Mouse (Mus musculus): ENCODE measurements around the gene Grk2. TPM values are rescaled to one million over a fixed set of nuclear protein-coding genes. Genes with fewer than 3 reads are reported as not detected.

Grk2 gene
- polyA plus RNA-seq, 1 experiment from 2014 or later, result 26.2 TPM

- Histone ChIP-seq H3K4me1 (peaks cover 16% of the 10 kb centered on the region), H3K4me3 (replicated peaks) (no peak overlapping the region), H3K9ac (replicated peaks) (no peak overlapping the region), H3K4me2 (no peak overlapping the region), H3K9me3 (replicated peaks) (no peaks in the 10 kb centered on the region), H3K27me3 (replicated peaks) (no peaks in the 10 kb centered on the region), H3K36me3 (peaks cover 41% of the 10 kb centered on the region), H3K27ac (replicated peaks) (peak overlapping the region; percentile 18)
- 68% methylated on average over 13 of the region's 14 CpGs for WGBS
- no peak for ATAC-seq (ENCODE audit: low FRiP score)
Observed at GRCm38 (mm10) chr19:4294381-4295097, 11.5 kb downstream of the Grk2 start.

- WGBS, result 90% methylated on average over 11 of the region's 11 CpGs
- ATAC-seq (ENCODE audit: low FRiP score), result no peak
- H3K36me3 ChIP-seq, result peaks cover 73% of the 10 kb centered on the region
Observed at GRCm38 (mm10) chr19:4291161-4291560, 14.9 kb downstream of the Grk2 start.

GRCm38 (mm10) chr19:4290749-4291148 lies 15.3 kb downstream of the Grk2 start:
- Histone ChIP-seq H3K27me3 (replicated peaks) (no peaks in the 10 kb centered on the region), H3K9me3 (replicated peaks) (no peaks in the 10 kb centered on the region), H3K27ac (replicated peaks) (no peak overlapping the region), H3K4me1 (peaks cover 8% of the 10 kb centered on the region; the same call in 1 of the 2 replicates), H3K4me2 (no peak overlapping the region), H3K36me3 (peaks cover 77% of the 10 kb centered on the region), H3K9ac (replicated peaks) (no peak overlapping the region), H3K4me3 (replicated peaks) (no peak overlapping the region)
- no peak for ATAC-seq (ENCODE audit: low FRiP score)
- 79% methylated on average over 15 of the region's 15 CpGs for WGBS

More at GRCm38 (mm10) chr19:4291161-4291560, 14.9 kb downstream of the Grk2 start:
- H3K4me1 ChIP-seq, result peaks cover 8% of the 10 kb centered on the region; the same call in 1 of the 2 replicates
- H3K9me3 ChIP-seq (replicated peaks), result no peaks in the 10 kb centered on the region
- H3K27me3 ChIP-seq (replicated peaks), result no peaks in the 10 kb centered on the region
- no peak overlapping the region for H3K4me3 ChIP-seq (replicated peaks)
- H3K9ac ChIP-seq (replicated peaks), result no peak overlapping the region
- H3K4me2 ChIP-seq, result no peak overlapping the region
- no peak overlapping the region for H3K27ac ChIP-seq (replicated peaks)

- Histone ChIP-seq H3K4me3 (replicated peaks) (peak overlapping the region; percentile 66), H3K9me3 (replicated peaks) (no peaks in the 10 kb centered on the region), H3K9ac (replicated peaks) (0 out of 2 replicates have a peak overlapping the region, but pooled peaks have one; percentile 80), H3K27ac (replicated peaks) (peak overlapping the region; percentile 80), H3K27me3 (replicated peaks) (no peaks in the 10 kb centered on the region), H3K36me3 (peaks cover 49% of the 10 kb centered on the region), H3K4me2 (peak overlapping the region; percentile 80), H3K4me1 (peaks cover 21% of the 10 kb centered on the region)
- no peak for ATAC-seq (ENCODE audit: low FRiP score)
- 43% methylated on average over 7 of the region's 7 CpGs for WGBS
Observed at GRCm38 (mm10) chr19:4283653-4284052, 22.4 kb downstream of the Grk2 start.

GRCm38 (mm10) chr19:4282898-4283553 lies 23.0 kb downstream of the Grk2 start, which contains the start of gene Ankrd13d:
TSS of gene Ankrd13d (minus strand) at chr19:4283137.
- Histone ChIP-seq H3K9me3 (replicated peaks) (no peaks in the 10 kb centered on the region), H3K9ac (replicated peaks) (peak within 1 kb of the TSS; percentile 80), H3K4me2 (peak within 1 kb of the TSS; percentile 80), H3K27me3 (replicated peaks) (no peaks in the 10 kb centered on the region), H3K27ac (replicated peaks) (peak within 1 kb of the TSS; percentile 80), H3K36me3 (peaks cover 44% of the 10 kb centered on the region), H3K4me3 (replicated peaks) (peak within 1 kb of the TSS; percentile 66), H3K4me1 (peaks cover 21% of the 10 kb centered on the region)
- ATAC-seq (ENCODE audit: low FRiP score), result peak; percentile 94
- WGBS, result under 1% methylated on average over 50 of the region's 50 CpGs

- WGBS, result 95% methylated on average over 9 of the region's 9 CpGs
Observed at GRCm38 (mm10) chr19:4280425-4280824, 25.6 kb downstream of the Grk2 start.

GRCm38 (mm10) chr19:4279487-4279886 lies 26.5 kb downstream of the Grk2 start:
- no peak for ATAC-seq (ENCODE audit: low FRiP score)
- no peaks in the 10 kb centered on the region for H3K9me3 ChIP-seq (replicated peaks)
- no peaks in the 10 kb centered on the region for H3K27me3 ChIP-seq (replicated peaks)
- H3K36me3 ChIP-seq, result peaks cover 24% of the 10 kb centered on the region
- peaks cover 21% of the 10 kb centered on the region for H3K4me1 ChIP-seq
- 93% methylated on average over 1 of the region's 1 CpGs for WGBS
- no peak overlapping the region for H3K27ac ChIP-seq (replicated peaks)
- H3K4me2 ChIP-seq, result no peak overlapping the region
- no peak overlapping the region for H3K4me3 ChIP-seq (replicated peaks)
- H3K9ac ChIP-seq (replicated peaks), result no peak overlapping the region

More at GRCm38 (mm10) chr19:4280425-4280824, 25.6 kb downstream of the Grk2 start:
- ATAC-seq (ENCODE audit: low FRiP score), result no peak
- no peak overlapping the region for H3K4me2 ChIP-seq
- H3K4me3 ChIP-seq (replicated peaks), result no peak overlapping the region
- H3K9me3 ChIP-seq (replicated peaks), result no peaks in the 10 kb centered on the region
- H3K27me3 ChIP-seq (replicated peaks), result no peaks in the 10 kb centered on the region
- H3K9ac ChIP-seq (replicated peaks), result no peak overlapping the region
- no peak overlapping the region for H3K27ac ChIP-seq (replicated peaks)
- H3K36me3 ChIP-seq, result peaks cover 23% of the 10 kb centered on the region
- peaks cover 21% of the 10 kb centered on the region for H3K4me1 ChIP-seq

GRCm38 (mm10) chr19:4270972-4271371 lies 35.0 kb downstream of the Grk2 start:
- peaks cover 12% of the 10 kb centered on the region for H3K4me1 ChIP-seq
- WGBS, result 94% methylated on average over 11 of the region's 11 CpGs
- no peak overlapping the region for H3K27ac ChIP-seq (replicated peaks)
- H3K9me3 ChIP-seq (replicated peaks), result no peaks in the 10 kb centered on the region
- H3K4me3 ChIP-seq (replicated peaks), result no peak overlapping the region
- H3K36me3 ChIP-seq, result peaks cover 30% of the 10 kb centered on the region
- H3K4me2 ChIP-seq, result no peak overlapping the region
- ATAC-seq (ENCODE audit: low FRiP score), result no peak
- H3K27me3 ChIP-seq (replicated peaks), result peaks cover 20% of the 10 kb centered on the region
- H3K9ac ChIP-seq (replicated peaks), result no peak overlapping the region

- H3K4me1 ChIP-seq, result peaks cover 12% of the 10 kb centered on the region
- H3K36me3 ChIP-seq, result peaks cover 29% of the 10 kb centered on the region
- WGBS, result 70% methylated on average over 6 of the region's 6 CpGs
- no peak overlapping the region for H3K4me3 ChIP-seq (replicated peaks)
- H3K4me2 ChIP-seq, result no peak overlapping the region
- no peak overlapping the region for H3K27ac ChIP-seq (replicated peaks)
- H3K27me3 ChIP-seq (replicated peaks), result peaks cover 20% of the 10 kb centered on the region
- H3K9ac ChIP-seq (replicated peaks), result no peak overlapping the region
- H3K9me3 ChIP-seq (replicated peaks), result no peaks in the 10 kb centered on the region
- no peak for ATAC-seq (ENCODE audit: low FRiP score)
Observed at GRCm38 (mm10) chr19:4270187-4270586, 35.8 kb downstream of the Grk2 start.

GRCm38 (mm10) chr19:4268566-4269361 lies 37.3 kb downstream of the Grk2 start, which contains the start of gene Ssh3:
TSS of gene Ssh3 (minus strand) at chr19:4269180.
- Histone ChIP-seq H3K4me2 (peak within 1 kb of the TSS; percentile 60), H3K9me3 (replicated peaks) (no peaks in the 10 kb centered on the region), H3K9ac (replicated peaks) (peak within 1 kb of the TSS; percentile 47), H3K27me3 (replicated peaks) (peaks cover 20% of the 10 kb centered on the region), H3K36me3 (peaks cover 28% of the 10 kb centered on the region), H3K4me3 (replicated peaks) (peak within 1 kb of the TSS; percentile 40), H3K4me1 (peaks cover 12% of the 10 kb centered on the region), H3K27ac (replicated peaks) (no peak within 1 kb of the TSS)
- peak; percentile 74; the same call in 1 of the 2 replicates for ATAC-seq (ENCODE audit: low FRiP score)
- 7% methylated on average over 46 of the region's 46 CpGs for WGBS

GRCm38 (mm10) chr19:4265956-4266355 lies 40.1 kb downstream of the Grk2 start:
- H3K36me3 ChIP-seq, result peaks cover 10% of the 10 kb centered on the region
- H3K9me3 ChIP-seq (replicated peaks), result no peaks in the 10 kb centered on the region
- 67% methylated on average over 4 of the region's 4 CpGs for WGBS
- no peak for ATAC-seq (ENCODE audit: low FRiP score)
- H3K4me2 ChIP-seq, result no peak overlapping the region
- H3K4me1 ChIP-seq, result peaks cover 12% of the 10 kb centered on the region
- no peak overlapping the region for H3K9ac ChIP-seq (replicated peaks)
- H3K4me3 ChIP-seq (replicated peaks), result no peak overlapping the region
- no peak overlapping the region for H3K27ac ChIP-seq (replicated peaks)
- H3K27me3 ChIP-seq (replicated peaks), result peaks cover 15% of the 10 kb centered on the region
